Mouse (Mus musculus) small intestine, adult 2 months (tissue): ENCODE data around the gene Gm5244. TPM values are rescaled to one million over a fixed set of nuclear protein-coding genes. Genes with fewer than 3 reads are reported as not detected.

Experiments
- H3K27ac ChIP-seq: fragments of 200-500 bp; 2 replicates; pipeline ENCODE4 v1.5.1; 2012; ENCODE audit warnings: low read depth, low read length, control low read depth, inconsistent platforms; ENCODE audit not compliant: insufficient read depth
- H3K27me3 ChIP-seq: fragments of 200-500 bp; 2 replicates; pipeline ENCODE4 v1.6.1; 2012; ENCODE audit warnings: mild to moderate bottlenecking, moderate library complexity, low read length, inconsistent platforms; ENCODE audit not compliant: control insufficient read depth, insufficient read depth
- H3K36me3 ChIP-seq: fragments of 200-500 bp; 2 replicates; pipeline ENCODE4 v1.6.1; 2012; ENCODE audit warnings: mild to moderate bottlenecking, low read length, control low read depth, inconsistent platforms; ENCODE audit not compliant: control insufficient read depth, insufficient read depth
- H3K4me1 ChIP-seq: fragments of 200-500 bp; 2 replicates; pipeline ENCODE4 v1.6.1; 2012; ENCODE audit warnings: low read length, inconsistent platforms, mixed read lengths; ENCODE audit not compliant: control insufficient read depth, insufficient read depth, insufficient read length
- H3K4me3 ChIP-seq: fragments of 200-500 bp; 2 replicates; pipeline ENCODE4 v1.5.1; 2012; ENCODE audit warnings: low read depth, mild to moderate bottlenecking, control low read depth, inconsistent platforms, low read length, moderate library complexity
- CTCF ChIP-seq: fragments of 200-500 bp; IDR thresholded peaks from 2 replicates; pipeline ENCODE4 v1.5.1; 2012; ENCODE audit warnings: low read depth, mild to moderate bottlenecking, control low read depth, inconsistent platforms, low read length, moderate library complexity, mixed read lengths; ENCODE audit not compliant: insufficient replicate concordance, insufficient read length; ENCODE audit errors: extremely low read depth
- POLR2A ChIP-seq: fragments of 200-500 bp; IDR thresholded peaks from 2 replicates; pipeline ENCODE4 v1.6.1; 2012; ENCODE audit warnings: low read depth, mild to moderate bottlenecking, control low read depth, inconsistent platforms, low read length, moderate library complexity
- WGBS: fragments of 180-500 bp; shearing (Covaris S2); methylation state at CpG from one replicate; pipeline ENCODE4 v1.1.7; 2018; 5-methylcytosine and 5-hydroxymethylcytosine counted together
- polyA plus RNA-seq: library from polyadenylated mRNA; depleted of rRNA; stranded (reverse); fragments of >200 nt; gene quantifications from 2 replicates; pipeline ENCODE4 v1.2.3, GENCODE M21; 2012

Gm5244 gene
- polyA plus RNA-seq, 1 experiment, result not detected

GRCm38 (mm10) chr19:12824549-12824948, 21.9 kb upstream of the Gm5244 start:
- H3K27ac ChIP-seq, result no peak overlapping the region
- TF ChIP-seq POLR2A (no peak), CTCF (no peak)
- WGBS, result 81% methylated on average over 4 of the region's 4 CpGs

GRCm38 (mm10) chr19:12830823-12831430, 15.6 kb upstream of the Gm5244 start:
- no peaks in the 10 kb centered on the region for H3K4me1 ChIP-seq
- H3K36me3 ChIP-seq, result no peaks in the 10 kb centered on the region
- no peak for TF ChIP-seq POLR2A
- TF ChIP-seq CTCF, result no peak
- 77% methylated on average over 2 of the region's 2 CpGs for WGBS
- H3K4me3 ChIP-seq, result no peak overlapping the region
- H3K27ac ChIP-seq, result no peak overlapping the region
- no peaks in the 10 kb centered on the region for H3K27me3 ChIP-seq

More at GRCm38 (mm10) chr19:12824549-12824948, 21.9 kb upstream of the Gm5244 start:
- Histone ChIP-seq H3K4me1 (no peaks in the 10 kb centered on the region), H3K4me3 (no peak overlapping the region), H3K27me3 (no peaks in the 10 kb centered on the region), H3K36me3 (no peaks in the 10 kb centered on the region)

DNA sequence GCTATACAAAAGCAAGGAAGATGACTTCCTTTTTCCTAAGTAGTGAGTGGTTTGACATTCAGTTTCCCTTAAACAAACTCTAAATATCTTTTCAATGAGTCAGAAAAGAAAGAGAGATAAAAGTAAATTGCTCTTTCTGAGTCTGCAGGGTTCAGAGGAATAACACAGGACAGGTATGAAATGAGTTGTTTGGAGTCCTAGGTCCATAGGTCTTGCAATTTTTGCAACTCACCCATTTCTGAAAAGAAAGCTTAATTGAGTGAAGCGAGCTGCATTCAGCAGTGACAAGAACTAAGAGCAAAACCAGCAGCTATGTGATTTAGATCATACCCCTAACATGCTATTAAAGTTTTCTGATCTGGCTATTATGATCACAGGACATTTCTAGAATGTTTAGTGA, 14.9 kb upstream of the Gm5244 start:
- Histone ChIP-seq H3K4me3 (no peak overlapping the region), H3K27ac (no peak overlapping the region), H3K36me3 (no peaks in the 10 kb centered on the region), H3K27me3 (no peaks in the 10 kb centered on the region), H3K4me1 (no peaks in the 10 kb centered on the region)
- WGBS, result 53% methylated on average over 1 of the region's 1 CpGs
- no peak for TF ChIP-seq POLR2A
- no peak for TF ChIP-seq CTCF

DNA sequence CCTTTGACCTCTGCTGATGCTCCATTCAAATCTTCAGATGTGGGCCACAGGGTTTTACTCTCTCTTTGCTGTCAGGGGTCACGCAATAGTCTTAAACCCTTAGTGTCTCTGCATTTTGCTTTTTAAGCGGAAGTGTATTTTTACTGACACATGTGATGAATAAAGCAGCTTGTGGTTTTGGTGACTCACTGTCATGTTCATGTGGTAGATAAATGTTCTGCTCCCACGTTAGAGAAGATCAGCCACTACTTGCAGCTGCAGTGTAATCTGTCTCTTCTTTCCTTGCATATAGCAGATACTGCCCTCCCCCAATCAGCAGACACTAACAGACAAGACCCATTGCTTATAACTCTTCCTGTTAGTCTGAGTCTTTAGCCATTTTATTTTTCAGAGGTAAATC, 12.9 kb upstream of the Gm5244 start:
- 68% methylated on average over 3 of the region's 3 CpGs for WGBS
- Histone ChIP-seq H3K4me1 (no peaks in the 10 kb centered on the region), H3K27me3 (no peaks in the 10 kb centered on the region), H3K4me3 (no peak overlapping the region), H3K36me3 (no peaks in the 10 kb centered on the region), H3K27ac (no peak overlapping the region)
- no peak for TF ChIP-seq CTCF

DNA sequence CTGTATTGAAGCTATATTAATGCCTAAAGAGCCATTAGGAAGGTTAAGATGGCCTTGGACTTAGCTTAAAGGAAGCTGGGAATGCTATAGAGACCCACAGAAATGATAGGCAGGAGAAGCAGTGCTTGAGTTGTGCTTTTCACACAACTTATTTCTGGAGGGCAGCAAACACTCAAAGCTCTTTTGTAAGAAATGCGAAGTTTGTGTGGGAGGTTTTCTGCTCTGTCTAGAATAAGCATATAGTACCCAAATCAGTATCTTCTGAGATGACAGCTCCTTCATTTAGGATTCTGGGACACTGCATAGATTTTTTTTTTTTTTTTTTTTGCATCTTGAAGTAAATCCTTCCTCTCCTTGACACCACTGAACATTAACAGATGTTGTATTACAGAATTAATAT, 8.0 kb upstream of the Gm5244 start:
- Histone ChIP-seq H3K27me3 (no peaks in the 10 kb centered on the region), H3K36me3 (no peaks in the 10 kb centered on the region), H3K4me1 (no peaks in the 10 kb centered on the region), H3K27ac (no peak overlapping the region), H3K4me3 (no peak overlapping the region)
- TF ChIP-seq POLR2A, result no peak
- TF ChIP-seq CTCF, result no peak
- 80% methylated on average over 1 of the region's 1 CpGs for WGBS

DNA sequence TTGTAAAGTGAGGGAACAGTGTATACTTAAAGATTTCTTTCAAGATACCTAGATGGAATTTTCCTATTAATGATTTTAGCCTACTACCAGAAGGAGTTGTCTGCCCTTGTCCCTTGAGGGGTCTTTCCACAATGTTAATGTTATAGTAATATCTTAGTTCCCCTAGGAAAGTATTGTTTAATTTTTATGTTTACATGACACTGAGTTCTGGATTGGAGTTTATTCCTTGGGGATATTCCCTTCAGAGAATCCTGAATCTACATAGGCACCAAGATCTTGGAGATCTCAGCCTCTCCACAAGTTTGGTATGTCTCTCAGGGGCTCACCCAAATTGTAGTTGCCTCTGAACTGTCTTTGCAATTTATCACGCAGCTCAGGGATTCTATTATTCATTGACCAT, 10.5 kb downstream of the Gm5244 start, which contains the start of gene Olfr1444:
Gene Olfr1444, plus strand, starts transcription at position 301 of the 400 bp plus-strand sequence.
- TF ChIP-seq CTCF, result no peak
- TF ChIP-seq POLR2A, result no peak

GRCm38 (mm10) chr19:12883555-12883954, 37.1 kb downstream of the Gm5244 start, which contains the start of gene Olfr1445:
Gene Olfr1445 (plus strand): TSS chr19:12883855.
- Histone ChIP-seq H3K4me3 (no peak within 1 kb of the TSS), H3K36me3 (no peaks in the 10 kb centered on the region), H3K4me1 (no peaks in the 10 kb centered on the region), H3K27ac (no peak within 1 kb of the TSS), H3K27me3 (no peaks in the 10 kb centered on the region)
- 83% methylated on average over 2 of the region's 2 CpGs for WGBS
- no peak for TF ChIP-seq CTCF
- no peak for TF ChIP-seq POLR2A

More for the DNA sequence above, 10.5 kb downstream of the Gm5244 start, which contains the start of gene Olfr1444:
- no peaks in the 10 kb centered on the region for H3K36me3 ChIP-seq
- 58% methylated on average over 1 of the region's 1 CpGs for WGBS
- no peak within 1 kb of the TSS for H3K27ac ChIP-seq
- H3K4me1 ChIP-seq, result no peaks in the 10 kb centered on the region
- H3K27me3 ChIP-seq, result no peaks in the 10 kb centered on the region
- H3K4me3 ChIP-seq, result no peak within 1 kb of the TSS
